Mouse (Mus musculus): Measurements from ENCODE around the gene Tollip.

Gene Tollip

DNA sequence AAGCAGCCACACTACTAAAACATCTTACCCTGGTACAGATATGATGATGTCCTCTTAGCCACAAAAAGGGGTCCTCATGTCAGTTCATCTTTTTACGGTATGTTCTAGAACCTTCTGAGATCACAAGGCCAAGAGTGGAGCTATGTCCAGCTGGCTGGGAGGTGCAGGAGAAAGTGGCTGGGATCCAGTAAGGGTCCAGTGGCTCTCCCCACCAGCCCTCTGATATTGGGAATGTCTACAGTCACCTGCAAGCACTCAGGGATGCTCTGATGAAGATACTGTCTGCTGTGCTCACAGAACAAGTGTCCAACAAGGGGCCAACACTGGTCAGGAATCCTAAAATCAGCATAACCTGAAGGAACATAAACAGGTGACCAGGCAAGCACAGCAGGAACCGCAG is at the start of gene Tollip:
Tollip (minus strand) TSS at position 101 of the 400 bp plus-strand sequence.
- no peak for DNase-seq

DNA sequence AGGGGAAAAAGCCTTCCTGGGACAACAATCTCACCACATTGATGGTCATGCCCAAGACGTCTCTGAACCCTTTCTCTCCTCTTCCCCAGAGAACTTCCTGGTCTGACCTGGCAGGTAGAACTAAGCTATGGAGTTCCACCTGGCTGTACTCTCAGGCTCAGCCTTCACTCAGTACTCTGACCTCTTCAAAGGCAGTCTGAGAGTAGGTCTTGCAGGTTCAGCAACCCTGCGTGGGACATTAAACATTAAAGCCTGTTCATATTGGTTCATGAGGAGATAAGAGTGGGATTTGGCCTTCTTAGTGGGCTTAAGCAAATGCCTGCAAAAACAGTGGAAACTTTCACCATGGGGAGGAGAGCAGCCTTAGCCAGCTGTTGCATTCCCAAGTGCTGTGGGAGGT is 48.0 kb upstream of the Tollip start:
- DNase-seq = no peak

DNA sequence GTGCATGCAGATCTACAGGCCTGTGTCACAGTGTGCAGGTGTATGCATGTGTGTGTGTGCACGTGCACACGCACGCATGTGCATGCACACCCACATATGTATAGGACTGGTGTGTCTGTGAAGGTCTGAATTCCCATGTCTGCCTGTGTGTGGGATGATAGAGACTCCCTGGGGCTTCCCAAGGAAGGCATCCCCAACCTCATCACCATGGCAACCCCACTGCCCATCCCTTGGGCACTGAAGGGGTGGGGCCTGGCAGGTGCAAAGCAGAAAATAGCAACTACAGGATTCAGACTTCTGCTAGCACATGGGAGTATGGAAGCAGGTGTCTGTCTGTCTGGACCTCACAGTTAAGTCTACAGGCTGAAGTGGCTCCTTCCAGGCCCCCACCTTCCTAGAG is 44.2 kb upstream of the Tollip start:
- DNase-seq = peak; percentile 43

DNA sequence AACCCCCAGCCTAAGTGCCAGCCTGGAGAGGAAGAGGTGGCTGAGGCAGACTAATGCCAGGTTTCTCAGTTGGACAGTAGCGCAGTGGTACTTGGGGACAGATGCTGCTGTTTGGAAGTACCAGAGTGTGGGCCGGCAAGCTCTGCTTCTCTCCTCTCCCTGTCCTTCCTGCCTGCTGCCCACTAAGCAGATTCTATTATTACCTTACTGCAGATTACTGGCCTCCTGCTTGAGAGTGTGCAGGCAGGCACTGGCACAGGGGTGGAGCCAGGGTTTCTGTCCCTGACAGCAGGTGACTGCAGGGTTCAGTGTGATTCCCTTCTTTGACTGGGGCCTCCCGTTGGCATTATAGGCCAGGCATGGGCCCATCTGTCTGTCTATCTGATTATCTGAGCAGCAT is 43.2 kb upstream of the Tollip start:
- DNase-seq = peak; percentile 77

DNA sequence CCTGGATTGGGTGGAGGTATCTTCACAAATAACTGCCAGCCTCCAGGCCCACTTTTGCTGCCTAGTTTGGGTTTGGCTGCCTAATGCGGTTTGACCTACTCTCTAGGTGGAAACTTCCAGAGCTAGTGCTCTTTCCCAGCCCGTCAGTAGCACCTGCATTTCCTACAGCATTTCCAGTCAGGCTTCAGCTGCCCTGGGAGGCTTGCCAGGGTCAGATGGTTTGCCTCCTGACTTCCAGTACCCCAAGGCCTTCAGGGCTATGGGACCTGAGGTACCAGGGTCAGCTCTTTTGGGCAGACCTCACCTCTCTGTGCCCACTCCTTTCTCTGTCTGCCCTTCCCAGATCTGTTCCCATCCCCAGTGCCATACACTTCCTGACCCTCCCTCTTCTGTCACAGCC is 42.6 kb upstream of the Tollip start:
- DNase-seq = peak; percentile 75

DNA sequence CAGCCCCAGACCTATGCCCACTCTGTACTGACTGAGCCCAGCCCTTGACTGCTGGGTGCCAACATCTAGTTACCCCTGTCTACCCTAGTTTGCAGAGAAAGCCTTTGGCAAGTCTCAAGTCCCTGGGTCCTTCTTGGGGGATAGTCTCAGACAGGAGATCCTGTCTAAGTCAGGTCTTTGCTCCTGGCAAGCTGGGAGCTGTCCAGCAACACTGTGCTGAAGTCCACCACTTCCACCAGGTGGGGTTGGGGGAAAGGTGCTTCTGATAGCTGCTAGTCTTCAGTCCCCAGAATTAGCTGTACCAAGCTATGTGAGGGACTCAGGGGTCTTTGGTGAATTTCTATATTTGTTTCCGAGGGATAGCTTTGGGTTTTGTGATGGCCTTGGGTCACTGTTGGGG is 40.8 kb upstream of the Tollip start:
- no peak for DNase-seq

DNA sequence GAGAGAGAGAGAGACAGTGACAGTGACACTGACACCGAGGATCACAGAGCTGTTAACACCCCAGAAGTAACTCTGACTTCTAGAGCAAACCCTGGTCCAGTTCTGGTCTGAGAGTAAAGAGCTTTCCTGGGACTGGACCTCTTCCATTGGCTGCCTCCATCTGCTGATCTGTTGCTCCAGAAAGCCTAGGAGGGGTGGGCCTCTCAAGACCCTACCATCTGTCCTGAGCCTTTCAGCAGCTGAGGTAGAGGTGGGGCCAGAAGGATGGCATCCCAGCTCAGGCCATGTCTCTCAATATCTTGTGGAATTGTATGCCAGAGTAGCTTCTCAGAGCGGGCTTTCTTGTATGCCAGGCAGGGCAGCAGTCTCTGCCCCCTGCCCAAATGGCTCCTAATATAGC is 39.9 kb upstream of the Tollip start:
- peak; percentile 31 for DNase-seq

DNA sequence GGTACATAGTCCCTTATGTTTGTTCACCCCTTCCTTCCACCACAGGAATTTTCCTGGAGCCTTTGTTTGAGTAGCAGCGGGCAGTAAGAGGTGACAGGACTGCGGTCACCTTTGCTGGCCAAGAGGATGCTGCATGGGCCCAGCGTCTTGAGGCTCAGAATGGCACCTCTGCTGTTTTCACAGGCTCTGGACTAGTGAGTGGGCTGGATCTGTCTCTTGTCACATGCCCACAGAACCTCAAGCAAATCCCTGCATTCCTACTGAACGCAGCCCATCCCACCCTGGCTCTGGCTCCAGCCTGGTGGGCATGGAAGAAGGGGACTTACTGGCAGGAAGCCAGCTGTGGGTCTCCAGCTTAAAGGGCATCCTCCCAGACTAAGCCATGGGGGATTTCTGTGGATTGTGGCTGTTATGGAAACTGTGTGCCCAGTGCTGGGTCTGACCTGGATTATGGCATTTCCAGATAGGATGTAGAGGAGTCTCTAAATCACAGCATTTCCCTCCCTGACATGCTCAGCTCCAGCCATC is 39.3 kb upstream of the Tollip start:
- peak; percentile 38 for DNase-seq

DNA sequence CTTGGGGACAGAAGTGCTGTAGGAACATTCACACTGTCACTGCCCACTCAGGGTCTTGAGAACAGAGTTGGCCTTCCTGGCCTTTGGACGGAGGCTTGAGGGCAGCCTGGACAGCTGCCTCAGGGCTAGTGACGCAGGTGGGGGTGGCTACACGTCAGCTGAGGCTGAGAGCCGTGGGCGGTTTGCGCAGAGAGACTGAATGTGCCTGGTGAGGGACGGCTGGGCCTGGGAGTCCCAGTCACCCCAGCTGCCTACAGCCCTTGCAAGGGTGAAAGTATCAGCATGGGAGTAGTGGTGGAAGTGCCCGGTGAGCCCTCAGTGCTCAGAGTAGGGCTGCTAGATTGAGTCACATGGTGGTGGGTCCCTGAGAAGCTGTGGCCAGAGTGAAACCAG is 37.9 kb upstream of the Tollip start:
- peak; percentile 55 for DNase-seq

DNA sequence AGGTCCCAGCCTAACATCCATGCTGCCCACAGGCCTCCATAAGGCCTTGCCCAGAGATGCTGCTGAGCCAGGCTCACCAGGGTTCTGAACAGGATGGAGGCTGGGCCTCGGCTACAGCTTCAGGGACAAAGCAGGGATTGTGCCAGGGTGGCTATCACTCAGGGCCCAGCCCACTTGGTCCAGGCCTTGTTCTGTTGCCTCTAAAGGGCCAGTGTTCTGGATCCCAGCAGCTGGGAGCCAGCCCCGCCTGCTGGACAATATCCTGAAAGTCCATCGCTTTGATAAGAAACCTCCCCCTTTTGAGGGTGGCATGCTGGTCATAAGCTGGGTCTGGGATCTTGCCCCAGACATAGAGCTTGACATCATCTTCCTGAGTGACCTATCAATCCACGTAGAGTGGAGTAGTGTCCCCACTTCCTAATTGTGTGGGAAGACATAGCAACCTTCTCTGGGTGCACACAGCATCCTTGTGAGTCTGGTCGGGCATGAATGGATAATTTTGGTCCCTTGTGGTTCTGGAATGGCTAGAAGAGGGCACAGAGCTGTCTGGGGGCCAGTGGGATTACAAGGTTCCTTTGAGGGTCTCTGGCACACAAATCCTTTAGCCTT is 37.4 kb upstream of the Tollip start:
- peak; percentile 61 for DNase-seq

DNA sequence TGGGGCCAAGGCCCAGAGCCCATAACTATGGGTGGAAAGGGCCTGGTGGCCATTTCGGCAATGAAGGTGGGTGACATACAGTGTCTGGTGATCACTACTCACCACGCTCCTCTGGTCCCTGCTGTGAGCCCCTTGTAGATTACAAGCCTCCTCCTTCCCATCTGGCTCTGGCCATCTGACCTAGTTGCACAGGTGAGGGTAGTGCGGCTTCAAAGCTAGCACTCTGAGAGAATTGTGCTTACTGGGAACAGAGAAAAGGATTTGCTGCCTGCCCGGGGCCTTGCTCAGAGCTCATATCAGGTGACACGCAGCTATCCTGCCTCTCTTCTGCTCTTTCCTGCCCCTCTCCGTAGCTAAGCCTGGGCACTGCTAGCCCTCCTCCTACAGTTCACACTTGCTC is 35.3 kb upstream of the Tollip start:
- DNase-seq = peak; percentile 64

DNA sequence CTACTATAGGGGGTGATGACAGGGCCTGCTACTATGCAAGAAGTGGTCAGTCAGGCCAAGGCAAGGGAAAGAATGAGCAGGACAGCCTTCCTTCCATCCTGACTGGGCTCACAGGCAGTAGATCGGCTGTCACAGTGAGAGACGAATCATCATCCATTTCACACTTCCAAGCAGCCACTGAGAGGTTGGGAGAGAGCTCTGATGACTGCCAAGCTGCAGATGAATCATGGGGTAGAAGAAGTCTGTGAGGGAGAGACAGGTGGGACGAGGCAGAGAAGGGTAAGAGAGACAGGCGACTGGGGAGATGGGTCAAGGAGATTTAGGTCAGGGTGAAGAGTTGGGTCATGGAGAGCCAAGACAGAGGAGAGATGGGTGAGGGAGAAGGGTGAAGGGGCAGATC is 34.6 kb upstream of the Tollip start:
- DNase-seq = peak; percentile 62

DNA sequence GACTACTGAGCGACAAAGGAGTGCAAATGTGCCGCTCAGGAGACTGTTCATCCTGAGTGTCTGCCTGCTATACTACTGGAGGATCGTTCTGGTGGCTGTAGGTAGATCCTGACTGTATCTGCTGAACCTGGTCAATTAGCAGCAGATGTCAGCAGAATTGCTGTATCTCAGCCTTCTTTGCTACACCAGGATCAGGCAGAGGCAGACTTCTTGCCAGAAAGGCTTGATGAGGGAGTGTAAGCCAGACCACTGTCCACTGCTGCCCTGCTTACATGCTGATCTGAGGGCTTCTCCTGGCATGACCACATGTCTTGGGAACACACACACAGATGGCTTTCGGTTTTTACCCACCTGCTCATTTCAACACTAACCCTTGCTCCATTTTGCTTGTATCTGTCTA is 33.5 kb upstream of the Tollip start:
- peak; percentile 54 for DNase-seq

DNA sequence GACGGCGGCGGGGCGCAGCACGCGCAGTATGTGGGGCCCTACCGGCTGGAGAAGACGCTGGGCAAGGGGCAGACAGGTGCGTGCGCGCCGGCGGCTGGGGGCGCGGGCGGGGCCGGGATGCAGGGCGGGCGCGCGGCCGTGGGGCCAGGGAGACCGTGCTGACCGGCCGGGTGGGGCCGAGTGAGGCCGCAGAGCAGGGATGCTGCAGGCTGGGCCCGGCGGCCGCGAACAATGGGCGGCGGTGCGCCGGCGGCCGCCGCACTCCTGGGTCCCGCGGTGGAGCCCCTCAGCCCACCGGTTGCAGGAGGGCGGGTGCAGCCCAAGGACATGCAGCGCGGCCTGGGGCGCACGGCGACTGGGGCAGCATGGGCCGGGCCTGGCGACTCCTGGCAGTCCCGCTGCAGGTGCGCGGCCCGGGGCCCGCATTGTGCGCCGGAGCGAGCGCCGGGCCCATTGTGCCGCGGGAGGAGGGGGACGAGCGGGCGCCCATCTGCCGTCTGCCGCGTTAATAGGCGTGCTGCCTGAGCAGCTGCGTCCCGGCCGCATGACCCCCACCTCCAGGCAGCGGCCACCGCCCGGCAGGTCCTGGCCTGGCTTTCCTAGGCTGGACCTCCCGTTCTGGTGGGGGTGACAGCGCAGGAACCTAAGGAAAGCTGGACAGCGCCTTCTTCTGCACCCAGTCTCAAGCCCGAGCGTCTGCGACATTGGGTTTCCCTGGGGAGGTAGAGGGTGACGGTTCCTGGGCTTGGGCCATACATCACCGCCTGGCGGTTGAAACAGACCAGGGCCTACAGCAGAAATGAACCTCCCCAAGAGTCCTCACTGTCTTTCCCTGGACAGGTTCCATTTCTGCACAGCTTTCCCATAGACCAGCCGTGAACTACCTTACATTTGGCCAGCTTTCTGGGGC is 32.1 kb upstream of the Tollip start:
- DNase-seq = peak; percentile 78

DNA sequence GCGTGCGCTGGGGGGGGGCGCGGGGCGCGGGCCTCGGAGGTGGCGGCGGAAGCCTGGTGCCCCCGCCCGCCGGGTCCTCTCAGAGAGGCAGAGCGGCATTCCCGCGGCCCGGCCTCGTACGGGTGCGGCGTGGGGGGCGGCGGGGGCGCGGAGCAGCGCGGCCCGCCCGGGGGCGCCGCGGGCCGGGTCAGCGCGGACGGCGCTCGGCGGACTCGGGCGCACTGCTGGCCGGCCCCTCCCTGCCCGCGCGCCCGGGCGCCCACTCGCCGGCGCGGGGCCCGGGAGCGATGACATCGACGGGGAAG is 31.4 kb upstream of the Tollip start:
- DNase-seq = no peak

DNA sequence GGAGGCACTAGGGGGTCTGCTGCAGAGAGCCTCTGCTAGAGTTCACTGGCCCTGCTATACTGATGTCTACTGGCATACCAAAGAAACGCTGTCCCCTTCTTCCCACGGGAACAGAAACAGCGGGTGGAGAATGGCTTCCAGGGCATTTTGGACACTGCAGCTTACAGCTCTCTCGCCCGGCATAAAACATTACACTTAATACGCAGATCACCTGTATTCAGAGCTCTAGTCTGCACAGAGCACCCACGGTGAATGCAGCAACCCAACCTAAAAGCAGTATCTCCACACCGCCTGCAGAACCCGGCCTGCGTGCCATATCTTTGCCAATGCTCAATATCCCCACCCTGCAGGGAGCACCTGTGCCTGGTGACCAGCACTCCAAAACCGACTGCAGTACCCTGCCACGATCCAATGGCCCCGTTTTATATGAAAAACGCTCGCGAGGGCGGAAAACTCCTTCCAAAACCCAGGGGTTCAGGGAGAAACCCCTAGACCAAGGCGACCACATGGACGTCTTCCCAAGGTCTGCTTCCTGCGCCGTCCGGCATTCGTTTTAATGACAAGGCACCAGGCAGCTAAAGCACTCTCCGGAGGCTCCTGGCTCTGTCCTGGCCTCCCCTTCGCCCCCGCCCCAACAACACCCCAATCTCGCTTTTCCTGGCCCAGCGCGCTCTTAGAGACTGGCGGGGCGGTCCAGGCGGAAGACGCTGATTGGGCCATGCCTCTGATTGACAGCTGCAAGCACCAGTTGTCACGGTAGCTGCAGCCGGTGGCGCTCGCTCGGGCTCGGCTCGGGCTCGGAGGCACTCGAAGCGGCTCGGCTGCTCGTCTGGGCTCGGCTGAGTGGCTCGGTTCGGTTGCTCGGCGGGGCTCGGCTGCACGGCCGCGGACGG is 30.8 kb upstream of the Tollip start, which contains the start of gene Brsk2:
Brsk2 (plus strand) TSS at position 846 of the 893 bp plus-strand sequence.
- DNase-seq = peak; percentile 97

DNA sequence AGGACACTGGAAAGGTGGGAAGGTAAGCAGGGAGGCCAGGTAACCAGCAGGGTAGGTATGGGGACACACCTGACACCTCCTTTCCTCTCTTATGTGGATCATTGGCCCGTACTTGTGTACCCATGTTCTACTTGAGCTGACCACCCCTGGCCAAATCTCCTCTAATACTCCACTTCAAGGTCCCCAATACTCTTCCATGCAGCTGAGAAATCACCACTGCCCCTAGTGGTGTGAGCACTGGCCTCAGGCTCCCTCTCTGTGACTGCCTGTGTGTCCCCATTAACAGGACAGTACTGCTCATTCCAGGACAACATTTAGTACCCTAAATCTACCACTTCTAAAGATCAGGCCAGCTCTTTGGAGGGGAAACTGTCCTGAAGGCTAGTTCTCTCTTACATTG is 29.7 kb upstream of the Tollip start:
- peak; percentile 70 for DNase-seq

DNA sequence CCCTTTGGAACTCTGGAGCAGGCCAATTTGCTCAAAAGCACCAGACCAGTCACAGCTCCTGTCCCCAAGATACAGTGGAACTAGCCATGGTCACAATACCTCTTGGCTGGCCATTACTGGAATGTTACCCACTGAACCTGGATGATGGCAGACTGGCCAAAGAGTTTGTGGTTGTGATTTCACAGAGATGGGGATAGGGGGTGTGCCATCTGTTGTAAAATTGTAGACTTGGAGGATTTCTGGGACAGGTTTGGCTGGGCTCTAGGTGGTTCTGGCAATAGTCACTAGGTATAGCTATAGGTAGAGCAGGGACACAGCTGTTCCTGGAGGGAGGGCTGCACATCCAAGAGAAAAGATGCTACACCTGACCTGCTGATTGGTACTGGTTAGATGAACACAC is 29.2 kb upstream of the Tollip start:
- DNase-seq = peak; percentile 59

DNA sequence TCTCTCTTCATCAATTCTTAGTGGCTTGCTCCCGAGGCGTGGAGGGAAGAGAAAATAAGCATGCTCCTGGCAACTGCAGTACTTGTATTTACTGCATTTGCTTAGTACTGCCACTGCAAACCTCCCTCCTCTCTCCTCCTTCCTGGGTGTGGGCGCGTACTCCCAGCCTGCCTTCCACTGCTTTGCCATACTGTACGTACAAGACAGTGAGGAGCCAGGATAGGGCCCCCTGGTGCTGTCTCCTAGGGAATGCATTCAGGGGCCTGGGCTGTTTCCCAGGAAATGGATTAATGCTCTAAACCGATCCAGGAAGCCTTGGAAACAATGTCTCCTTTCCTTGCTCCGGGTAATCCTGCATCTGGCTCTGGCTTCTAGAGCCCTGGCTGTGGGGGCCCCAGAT is 27.6 kb upstream of the Tollip start:
- DNase-seq = peak; percentile 45

DNA sequence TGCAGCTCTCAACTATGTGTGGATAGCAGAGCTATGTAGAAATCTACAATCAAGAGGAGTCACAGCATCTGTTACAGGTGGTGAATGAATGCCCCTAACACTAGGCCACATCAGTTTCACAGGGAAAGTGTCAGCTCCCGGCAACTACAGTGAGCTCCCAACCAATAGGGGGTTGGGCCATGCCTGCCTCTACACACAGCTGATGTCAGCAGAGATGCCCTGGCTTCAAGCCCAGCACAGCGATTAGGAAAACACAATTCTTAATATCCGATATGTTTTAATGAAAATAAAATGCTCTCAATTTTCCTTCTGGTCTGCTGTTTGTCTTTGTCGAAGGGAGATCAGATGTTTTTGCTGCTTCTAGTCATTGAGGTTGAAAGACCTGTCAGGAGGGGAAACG is 25.1 kb upstream of the Tollip start:
- no peak for DNase-seq

DNA sequence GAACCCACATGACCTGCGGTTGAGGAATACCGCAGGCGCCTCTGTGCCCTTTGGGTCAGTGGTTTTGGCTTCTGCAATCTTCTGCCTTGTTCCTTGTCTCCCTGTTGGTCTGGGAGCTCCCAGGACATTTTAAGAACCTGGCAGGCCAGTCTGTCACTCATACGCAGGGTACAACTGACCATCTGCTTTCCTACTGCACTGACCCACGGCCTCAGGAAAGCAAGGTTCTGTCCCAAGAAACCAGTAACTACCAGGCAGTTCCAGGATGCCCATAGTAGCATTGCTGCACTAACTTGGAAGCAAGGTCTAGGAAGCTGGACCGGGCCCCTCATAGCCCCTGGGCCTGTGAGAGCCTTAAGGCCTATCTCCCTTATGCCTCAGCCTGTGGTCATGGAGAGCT is 16.6 kb upstream of the Tollip start:
- peak; percentile 59 for DNase-seq

DNA sequence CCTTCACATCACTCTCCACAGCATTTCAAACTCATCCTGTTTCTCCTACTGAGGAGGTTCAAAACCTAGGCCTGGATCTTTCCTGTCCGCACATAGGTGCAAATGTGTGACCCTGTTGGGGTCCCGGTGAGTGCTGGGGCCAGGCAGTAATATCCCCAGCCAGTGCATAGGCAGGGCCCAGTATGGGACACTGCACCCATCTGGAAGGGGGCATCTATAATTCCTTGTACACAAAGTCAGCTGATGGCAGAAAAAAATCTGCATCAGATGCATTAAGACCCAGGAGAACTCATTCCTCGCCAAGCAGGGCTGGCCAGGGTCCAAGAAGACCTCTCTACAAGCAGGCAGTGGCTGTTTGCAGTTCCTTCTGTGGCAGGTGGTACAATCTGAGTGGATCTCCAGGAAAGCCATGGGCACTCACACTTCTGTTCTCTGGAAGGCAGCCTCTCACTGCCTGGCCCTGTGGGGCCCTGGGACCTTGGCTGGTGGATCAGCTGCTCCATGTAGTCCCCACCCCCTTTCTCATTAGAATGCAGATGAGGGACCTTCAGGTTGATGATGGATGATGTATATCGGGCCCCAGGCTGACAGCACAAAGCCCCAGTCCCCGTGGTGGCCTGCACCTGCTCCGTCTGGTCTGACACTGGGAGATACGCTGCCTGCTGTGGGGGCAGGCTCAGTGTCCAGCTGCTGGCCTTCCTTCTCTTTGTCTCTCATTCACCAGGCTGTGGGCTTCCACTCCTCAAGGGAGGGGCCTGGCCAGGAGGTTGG is 16.0 kb upstream of the Tollip start:
- peak; percentile 36 for DNase-seq

DNA sequence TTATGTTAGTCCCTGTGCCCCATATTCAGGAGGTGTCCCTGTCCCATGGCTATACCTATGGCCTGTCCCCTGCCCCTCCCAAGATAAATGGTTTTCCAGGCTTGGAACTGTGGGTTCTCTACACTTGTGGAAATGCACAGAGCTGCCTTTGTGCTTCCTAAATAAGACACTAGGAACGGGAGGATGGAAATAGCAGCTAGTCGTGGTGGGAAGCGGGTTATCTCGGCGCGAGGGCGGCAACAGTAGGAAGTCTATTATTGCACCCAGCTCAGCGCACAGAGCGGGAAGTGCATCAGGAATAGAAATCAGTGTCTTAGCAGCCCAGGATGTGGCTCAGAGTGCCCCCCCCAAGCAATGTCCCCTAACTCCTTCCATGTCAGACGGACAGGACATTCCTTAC is 10.3 kb upstream of the Tollip start:
- no peak for DNase-seq

Measured in cerebellum, adult 9-10 months (tissue).